Mouse (Mus musculus): Measurements from ENCODE around the gene Clk3. TPM values are rescaled to one million over a fixed set of nuclear protein-coding genes. Genes with fewer than 3 reads are reported as not detected.

The Clk3 gene
- total RNA-seq (2022), result 10 to 100 TPM; 23.8 to 36.5 (median 29.3) TPM

DNA sequence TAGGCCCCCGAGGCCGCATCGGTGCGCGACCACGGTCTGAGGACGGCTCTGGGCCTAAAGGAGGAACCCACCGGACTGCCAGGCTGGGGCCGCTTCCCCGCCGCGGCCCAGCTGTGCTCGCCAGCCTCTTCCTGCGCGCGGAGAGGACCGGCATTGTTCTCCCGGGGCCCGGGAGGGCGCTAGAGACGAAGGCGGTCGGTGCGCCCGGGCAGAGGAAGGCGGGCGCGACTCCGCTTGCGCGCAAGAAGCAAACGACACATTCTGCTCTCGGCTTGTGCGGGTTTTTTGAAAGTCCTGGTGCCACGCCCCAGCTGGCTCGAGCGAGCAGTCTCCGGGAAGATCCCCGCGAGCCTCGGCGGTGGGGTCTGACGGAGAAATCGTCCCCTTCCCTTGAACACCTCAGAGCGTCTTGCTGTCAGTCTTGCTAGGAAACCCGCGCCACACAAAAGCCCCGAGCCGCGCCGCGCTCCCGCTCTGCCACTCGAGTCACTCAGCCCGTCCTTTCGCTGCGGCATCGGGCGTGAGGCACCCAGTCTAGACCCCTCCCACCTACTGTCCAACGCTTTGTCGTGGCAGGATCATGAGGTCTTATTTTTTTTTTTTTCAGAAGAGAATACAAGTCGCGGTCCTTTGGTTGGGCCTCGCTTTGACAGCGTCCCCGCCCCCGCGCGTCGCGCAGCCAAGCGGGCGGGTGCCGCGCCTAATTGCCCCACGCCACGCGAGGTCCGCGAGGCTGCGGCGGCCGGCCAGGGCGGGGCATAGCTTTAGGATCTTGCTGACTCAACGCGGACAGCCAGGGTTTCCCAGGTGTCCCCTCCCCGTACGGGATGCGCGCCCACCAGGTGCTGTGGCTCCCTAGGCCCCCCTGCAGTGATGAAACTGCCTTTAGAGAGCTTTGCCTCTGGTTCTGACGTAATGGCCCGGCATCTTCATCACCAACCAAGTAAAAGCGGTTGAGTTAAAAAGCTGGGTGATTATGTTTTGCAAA, at the start of gene Clk3:
Gene Clk3, minus strand, starts transcription at position 497 of the 988 bp plus-strand sequence.
- no peak for DNase-seq (ENCODE audit: low spot score)

DNA sequence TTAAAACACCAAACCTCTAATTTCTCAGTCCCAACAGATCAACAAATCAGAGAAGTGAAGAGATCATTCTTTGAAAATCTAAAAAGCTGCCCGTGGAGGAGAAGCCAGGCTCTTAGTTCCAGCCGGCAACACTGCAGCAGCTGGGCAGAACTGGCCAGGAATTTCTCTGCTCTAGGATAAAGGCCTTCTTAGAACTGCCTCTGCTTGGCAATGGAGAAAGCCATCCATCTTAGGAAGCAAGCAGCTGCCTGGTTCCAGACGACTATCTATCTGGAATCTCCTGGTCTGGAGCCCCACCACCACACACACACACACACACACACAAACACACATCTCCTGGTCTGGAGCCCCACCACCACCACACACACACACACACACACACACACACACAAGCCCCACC, 49.2 kb upstream of the Clk3 start:
- DNase-seq (ENCODE audit: low spot score), result no peak

DNA sequence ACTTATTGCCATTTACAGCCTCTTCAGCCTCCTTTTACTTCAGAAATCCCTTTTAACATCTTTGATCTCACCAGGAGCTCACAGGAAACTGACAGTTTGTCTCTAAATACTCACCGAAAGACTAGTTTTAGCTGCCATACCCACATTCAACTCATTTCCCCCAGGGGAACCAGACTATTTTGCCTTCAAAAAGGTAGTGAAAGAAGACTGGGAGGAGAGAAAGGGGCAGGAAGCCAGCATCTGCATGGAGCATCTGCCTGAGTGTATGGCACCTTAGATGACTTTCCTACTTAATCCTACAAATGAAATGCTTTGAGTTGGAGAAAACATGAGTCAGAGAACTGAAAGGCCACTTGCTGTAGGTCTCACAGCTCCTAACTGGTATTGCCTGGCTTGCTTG, 48.4 kb upstream of the Clk3 start:
- DNase-seq (ENCODE audit: low spot score), result no peak

DNA sequence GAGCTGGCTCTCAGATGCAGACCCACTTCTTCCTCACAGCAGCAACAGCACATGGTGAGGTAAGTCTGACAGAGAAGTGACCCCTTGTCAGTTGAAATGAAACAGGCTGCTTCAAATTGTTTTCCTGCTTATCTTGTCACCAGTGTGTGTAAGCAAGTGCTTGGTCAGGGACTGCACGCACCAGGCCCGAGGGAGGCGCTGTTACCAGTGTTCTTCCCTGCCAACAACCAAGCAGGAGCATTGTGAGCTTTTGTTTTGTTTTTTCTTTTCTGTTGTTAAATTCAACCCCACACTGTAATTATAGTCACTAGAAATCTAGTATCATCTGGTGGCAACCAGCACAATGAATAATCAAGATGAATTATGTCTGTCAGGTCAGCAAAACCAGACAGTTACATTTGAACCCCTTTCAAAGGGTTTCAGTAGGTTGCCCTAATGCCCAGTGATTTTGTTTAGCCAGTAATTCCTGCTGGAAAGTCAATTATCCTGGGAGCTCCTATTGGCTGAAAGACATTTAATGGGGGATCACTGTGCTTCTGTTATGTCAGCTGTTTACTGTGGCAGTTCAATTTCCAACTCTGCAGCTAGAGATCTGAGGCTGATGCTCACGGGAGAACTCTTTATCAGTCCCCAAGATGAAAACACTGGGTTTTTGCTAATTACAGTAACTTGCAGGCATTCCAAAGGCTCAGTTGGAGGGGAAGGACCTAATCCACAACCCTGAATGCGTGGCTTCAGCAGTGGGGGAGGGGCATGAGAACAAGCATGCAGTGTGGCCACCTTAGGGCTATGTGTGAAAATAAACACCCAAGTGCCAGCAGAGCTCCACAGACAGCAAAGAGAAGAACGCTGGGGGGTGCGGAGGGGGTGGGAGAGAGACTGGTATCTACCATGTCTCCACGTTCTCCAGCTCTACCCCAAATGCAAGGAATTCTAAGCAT, 46.4 kb upstream of the Clk3 start:
- DNase-seq (ENCODE audit: low spot score), result no peak

DNA sequence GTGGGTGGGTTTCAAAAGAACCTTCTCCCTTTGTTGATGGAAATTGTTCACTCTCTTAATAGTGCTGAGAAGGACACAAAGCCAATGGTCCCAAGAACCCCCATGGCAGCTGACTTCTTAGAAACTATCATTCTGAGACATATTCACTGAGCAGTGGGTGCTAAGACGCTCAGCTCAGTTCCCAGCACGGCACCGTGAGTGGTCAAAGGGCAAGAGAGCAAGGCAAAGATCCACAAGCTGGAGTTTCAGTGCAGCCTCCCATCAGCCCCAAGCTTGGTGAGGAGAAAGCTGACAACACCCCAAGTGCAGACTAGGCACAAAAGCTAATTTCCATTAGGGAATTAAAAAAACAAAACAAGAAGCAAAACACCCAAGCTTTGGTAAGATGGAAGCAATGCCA, 45.0 kb upstream of the Clk3 start:
- no peak for DNase-seq (ENCODE audit: low spot score)

DNA sequence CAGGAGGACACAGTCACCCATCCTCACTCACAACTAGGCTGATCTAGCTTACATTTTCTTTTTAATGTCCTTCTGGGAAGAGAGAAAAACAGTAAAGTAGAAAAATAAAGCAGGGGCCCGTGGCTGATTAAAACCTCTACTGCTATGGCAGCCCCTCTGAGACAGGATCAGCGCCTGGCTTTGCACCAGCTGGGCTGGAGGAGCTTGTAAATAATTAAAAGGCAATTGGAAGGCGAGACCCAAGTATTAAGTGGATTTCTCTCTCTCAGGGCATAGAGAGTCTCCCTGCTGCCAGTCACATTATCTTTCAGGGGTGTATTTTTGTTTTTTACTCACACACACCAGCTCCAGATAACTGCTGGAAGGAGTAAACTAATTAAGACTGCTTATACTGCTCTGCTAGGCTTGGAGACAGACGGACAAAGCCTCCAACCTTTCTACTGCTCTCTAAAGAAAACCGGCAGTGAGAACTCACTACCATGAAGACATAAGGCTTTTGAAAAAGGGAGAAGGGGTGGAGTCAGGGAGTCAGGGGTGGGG, 43.2 kb upstream of the Clk3 start:
- no peak for DNase-seq (ENCODE audit: low spot score)

DNA sequence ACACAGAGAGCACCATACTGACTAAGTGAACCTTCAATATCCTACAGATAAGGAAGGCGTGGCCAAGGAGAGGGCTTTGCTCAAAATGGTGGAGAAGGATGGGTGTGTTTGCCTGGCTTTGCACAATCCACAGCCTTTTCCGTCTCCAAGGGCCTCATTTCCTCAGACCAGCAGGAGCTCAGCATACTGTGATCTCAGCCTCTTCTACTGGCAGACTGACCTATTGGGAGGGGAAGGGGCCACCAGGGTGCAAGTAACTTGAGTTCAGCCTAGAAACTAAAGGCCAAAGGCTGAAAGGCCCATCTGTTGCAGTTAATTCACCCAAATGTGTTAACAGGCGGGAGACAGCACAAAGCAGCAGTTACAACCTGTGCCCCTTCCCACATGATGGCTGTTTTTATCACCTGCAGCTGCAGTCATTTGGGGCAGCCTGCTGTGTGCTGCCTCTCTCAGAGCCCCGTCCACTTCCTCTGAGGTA, 41.6 kb upstream of the Clk3 start:
- DNase-seq (ENCODE audit: low spot score), result no peak

DNA sequence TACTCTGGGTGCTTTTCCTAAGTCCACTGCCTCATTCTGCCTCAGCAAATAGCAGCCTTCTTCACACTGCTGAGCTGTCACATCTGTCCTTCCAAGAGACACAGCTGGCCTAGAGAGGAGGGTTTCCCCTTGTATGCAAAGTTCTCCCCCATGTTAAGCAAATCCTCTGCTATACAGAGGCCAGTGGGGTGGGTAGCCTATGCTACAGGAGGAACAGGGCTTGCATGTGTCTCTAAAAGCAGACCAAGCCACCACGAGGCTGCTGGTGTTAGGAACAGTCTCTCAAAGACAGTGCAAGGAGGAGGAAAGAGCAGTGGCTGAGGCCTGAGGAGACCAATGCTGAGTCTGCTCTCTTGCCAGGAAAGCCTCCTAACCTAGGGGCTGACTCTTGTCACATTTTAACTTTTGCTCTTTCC, 40.4 kb upstream of the Clk3 start:
- no peak for DNase-seq (ENCODE audit: low spot score)

DNA sequence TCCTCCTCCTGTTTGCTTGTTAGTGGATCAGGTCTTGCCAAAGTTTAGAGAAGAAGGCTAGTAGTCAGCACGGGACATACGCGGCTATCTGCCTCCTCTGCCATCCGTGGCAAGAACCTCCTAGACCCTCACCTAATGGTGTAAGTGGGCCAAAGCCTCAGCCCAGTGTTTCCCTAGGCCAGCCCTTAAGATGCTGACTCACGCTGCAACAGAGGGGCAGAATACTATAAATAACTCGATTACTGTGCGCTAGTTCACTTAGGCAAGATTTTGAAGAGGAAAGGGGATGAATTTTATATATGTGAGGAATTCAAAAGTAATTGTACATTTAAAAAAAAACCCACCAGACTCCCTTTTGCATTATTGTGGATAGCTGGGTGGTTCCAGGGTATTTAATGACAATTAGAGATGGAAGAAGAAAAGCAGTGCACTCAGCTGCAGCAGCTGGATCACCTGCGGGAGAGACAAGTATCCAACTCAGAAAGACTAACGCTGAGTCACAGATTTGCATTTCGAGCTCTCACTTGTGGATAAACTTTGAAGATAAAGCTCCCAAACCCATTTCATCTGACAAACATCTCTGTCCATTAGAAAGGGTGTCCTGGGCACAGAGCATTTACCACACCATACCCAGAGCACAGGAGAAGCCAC, 39.6 kb upstream of the Clk3 start:
- peak; percentile 9 for DNase-seq (ENCODE audit: low spot score)

DNA sequence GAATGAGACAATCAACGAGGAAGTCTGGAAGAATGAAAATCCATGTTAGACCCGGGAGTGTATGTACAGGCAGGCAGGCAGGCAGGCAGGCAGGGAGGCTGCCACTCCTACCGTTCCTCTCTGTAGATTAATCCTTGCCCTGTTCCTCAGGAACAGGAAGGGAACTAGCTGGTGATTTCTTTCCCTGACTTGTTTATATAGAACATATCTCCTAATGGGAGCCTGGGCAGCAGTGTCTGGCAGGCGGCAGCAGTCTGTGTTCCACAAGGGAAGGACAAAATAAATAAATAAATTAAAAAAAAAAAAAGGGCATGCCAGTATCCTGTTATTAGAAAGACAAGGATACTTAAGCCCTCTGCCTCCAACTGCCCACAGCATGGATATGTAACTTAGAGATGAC, 38.2 kb upstream of the Clk3 start:
- no peak for DNase-seq (ENCODE audit: low spot score)

DNA sequence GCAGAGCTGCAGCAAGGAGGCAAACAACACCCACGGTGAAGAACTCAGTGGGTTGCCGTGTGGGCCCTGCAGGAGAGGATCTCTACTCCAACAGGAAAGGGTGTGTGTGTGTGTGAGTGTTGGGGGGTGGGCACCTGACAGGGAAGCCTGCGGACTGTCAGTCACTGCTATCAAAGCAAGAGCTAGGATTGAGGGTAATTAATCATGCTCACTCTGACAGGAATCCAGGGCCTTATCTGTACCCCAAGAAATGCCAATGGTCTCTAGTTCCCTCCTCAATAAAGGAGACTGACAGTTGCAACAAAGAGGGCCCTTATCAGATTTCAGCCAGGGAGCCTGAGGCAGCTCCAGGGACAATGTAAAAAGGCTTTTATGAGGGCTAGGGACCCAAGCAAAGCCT, 37.4 kb upstream of the Clk3 start:
- DNase-seq (ENCODE audit: low spot score), result no peak

DNA sequence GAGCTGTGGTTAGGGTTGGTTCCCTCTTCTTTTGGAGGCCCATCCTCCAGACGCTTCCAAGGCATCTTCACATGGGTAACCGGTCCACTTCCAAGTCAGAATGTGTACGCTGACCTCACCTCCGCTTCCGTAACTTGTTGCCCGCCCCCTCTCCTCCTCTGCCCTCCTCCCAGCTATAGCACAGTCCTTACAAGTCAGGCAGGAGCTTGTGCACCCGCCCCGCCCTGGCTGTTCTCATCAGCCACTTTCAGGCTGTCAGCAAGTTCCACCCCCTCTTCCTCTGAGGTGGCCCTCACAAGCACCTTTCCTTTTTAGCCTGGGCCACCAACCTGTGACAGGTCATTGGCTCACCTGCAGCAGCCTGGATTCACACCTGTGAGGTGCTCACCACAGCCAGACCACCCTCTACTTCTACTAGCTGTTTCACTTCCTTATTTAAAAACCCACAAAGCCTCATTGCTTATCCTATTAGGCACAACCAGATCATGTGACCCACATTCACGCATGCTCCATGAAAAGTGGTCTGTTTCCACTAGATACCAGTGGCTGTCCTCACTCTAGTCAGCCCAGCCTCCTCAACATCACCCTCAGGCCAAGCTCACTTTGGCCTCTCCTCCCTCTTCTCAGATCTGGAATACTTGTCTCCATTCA, 34.8 kb upstream of the Clk3 start:
- no peak for DNase-seq (ENCODE audit: low spot score)

DNA sequence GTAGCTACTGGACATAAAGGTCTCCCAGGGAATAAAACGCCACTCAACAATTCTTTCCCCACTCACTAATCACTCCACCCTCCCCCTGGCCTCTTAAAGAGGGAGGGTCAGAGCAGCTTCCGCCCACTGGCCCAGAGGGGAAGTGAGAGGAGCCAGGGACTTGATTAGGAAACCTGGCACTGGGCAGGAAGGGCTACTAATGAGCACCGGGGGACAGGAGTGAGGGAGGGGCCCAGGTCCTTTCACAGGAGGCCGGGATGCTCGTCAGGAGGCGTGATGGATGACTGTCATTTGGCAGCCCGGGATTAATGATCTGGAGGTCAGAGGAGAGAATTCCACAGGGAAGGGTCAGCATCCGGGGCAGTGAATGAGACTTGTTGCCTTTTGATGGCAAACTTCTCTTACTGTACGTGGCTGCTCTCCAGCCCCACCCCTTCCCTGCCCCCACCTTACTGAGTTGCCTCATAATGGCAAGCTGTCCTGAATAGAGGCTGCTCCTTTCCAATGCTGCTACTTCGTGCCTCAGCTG, 33.1 kb upstream of the Clk3 start:
- peak; percentile 61 for DNase-seq (ENCODE audit: low spot score)

DNA sequence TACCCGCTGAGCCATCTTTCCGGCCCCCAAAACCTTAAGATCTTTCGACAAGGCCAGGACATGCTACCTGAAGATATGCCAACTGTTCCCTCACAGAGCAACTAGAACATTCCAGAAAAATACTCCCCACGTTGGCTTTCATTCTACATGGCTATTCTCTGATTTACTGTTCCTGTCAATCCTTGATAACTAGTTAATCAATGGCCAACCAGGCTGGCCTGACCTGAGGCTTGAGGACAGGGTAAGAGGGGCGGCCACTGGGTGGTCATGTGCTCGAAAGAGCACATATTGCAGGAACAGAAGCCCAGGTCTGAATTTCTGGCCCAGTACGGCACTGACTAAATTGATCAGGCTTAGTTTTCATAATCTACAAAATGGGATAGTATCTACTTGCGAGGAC, 31.8 kb upstream of the Clk3 start:
- DNase-seq (ENCODE audit: low spot score), result no peak

DNA sequence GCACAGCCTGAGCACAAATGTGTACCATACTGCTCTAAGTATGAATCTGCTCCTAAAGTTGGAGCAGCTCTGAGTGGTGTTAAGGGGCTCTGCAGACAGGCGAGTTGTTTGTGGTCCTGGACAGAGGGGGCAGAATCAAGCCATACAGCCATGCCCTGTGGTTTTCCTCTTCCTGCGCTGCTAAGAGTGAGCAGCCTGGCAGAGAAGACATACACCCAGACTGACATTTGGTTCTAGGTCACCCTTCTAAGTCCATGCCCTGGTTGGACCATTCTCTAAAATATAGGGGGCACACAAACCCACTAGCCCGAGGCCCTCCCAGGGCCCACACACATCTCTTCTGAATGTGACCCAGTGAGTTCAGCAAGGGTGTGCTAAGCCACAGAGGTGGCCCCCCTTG, 24.1 kb upstream of the Clk3 start:
- no peak for DNase-seq (ENCODE audit: low spot score)

DNA sequence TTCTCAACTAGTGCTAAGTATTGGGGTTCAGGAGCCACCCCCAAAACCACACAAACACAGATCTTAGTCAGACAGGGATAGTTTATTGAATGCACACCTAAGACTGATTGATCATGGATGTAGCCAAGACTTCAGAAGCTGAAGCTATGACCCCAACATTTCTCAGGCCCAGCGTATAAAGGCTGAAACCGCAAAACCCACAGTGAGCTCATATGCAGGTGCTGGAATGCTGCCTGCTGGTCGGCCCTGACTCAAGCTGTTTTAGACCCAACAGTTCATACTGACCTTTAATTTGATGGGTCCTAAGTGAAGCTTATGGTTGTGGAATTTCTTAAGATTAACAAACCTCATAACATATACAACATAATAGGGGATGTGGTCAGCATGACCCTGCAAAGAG, 17.0 kb upstream of the Clk3 start:
- no peak for DNase-seq (ENCODE audit: low spot score)

DNA sequence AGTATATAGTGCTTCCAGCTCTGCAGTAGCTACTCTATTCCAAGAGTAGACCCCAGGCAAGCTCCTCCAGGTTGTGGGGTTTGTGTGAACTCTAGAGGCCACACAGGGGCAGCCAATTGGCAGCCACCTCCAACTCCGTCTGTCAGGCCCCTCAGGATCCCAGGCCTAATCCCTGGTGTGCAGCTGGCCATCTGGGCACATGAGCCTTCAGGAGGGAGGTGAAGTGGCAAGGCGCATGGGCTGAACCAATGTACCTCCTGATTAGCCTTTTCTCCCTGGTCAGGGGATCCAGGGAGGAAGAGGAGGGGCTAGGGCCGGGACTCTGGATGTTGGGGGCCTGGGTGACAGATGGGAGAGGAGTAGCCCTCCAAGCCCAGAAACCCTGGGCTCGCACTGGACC, 10.1 kb upstream of the Clk3 start:
- no peak for DNase-seq (ENCODE audit: low spot score)

DNA sequence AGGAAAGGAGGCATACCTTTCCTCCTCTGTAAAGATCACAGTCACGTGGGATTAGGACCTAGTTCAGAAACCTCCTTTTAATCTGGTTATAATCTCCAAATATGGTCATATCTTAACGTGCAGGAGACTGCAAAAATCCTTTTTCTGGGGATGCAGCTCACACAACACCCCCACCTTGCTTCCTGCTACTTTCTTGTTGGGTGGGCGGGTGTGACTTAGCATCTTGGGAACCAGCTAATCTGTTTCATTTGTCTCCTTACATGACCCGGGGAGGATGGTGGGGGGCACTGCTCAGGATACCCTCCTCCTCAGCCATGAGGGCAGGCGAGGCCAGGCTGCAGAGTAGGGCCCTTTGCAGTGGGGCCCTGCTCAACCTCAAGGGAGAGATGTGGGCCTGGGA, 9.4 kb upstream of the Clk3 start:
- DNase-seq (ENCODE audit: low spot score), result no peak

DNA sequence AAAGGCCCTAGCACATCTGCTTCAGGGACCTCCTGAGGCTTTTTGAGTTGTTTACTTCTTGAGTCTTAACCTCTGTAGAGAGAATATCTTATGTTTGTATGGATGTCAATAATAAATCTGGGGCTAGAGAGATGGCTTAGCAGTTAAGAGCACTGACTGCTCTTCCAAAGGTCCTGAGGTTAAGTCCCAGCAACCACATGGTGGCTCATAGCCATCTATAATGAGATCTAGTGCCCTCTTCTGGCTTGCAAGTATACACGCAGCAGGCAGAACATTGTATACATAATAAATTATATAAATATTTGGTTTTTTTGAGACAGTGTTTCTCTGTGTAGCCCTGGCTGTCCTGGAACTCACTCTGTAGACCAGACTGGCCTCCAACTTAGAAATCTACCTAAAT, 8.5 kb upstream of the Clk3 start:
- DNase-seq (ENCODE audit: low spot score), result no peak

DNA sequence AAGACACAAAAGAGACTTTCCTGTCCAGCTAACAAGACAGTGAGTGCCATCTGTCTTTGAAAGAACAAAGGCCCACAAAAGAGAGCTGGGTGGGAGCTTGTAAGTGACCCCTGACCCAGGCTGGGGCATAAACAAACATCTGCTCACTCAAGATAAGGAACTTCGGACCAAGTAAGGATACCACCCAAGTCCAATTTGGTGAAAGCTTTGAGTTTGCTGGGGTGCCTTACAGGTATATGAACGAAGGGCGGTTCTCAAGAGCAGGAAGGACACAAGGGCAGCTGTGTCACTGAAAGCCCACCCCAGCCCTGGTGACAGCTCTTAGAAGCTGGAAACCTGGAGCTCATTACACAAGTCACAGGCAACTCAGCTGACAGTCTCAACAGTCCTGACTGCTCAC, 8.1 kb upstream of the Clk3 start:
- no peak for DNase-seq (ENCODE audit: low spot score)

DNA sequence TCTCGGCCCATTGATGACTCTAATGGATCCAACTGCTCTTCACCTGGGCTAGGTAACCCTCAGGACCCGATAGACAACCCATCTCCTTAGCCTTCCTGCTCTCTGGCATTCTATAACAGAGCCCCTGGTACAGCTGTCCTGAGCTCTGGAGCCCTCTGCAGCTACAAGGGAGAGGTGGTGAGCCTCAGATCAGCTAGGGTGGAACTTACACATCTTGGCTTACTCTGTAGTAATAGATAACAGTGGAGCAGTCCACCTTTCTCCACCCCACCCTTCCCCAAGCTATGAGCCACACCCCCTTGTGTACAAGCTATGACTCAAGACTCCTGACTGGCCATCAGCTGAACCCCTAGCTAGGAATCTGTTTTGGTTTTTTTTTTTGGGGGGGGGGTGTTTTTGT, 5.2 kb upstream of the Clk3 start:
- DNase-seq (ENCODE audit: low spot score), result no peak

Data from heart, adult 8-10 months (tissue).